Mouse (Mus musculus) liver, embryonic 15.5 days (tissue): ENCODE measurements around the gene Insrr. TPM values are rescaled to one million over a fixed set of nuclear protein-coding genes. Genes with fewer than 3 reads are reported as not detected.
A peak's percentile ranks its signal among the peaks of the same experiment; 100 is the strongest.

Experiments
- ATAC-seq: fragments of 200-750 bp; cut with Nextera tagmentation; 2 replicates; pipeline ENCODE4 v1.8.0; 2017; ENCODE audit warnings: moderate number of reproducible peaks, mild to moderate bottlenecking, moderate library complexity; ENCODE audit not compliant: insufficient read depth
- H3K27ac ChIP-seq: fragments of 300-500 bp; sonication (generic); replicated peaks from 2 replicates; pipeline ENCODE4 v1.5.1; 2015; ENCODE audit warnings: mild to moderate bottlenecking, inconsistent platforms
- H3K27me3 ChIP-seq: fragments of 300-500 bp; sonication (generic); 2 replicates; pipeline ENCODE4 v1.6.1; 2015; ENCODE audit warnings: mild to moderate bottlenecking, inconsistent platforms
- H3K36me3 ChIP-seq: fragments of 300-500 bp; sonication (generic); replicated peaks from 2 replicates; pipeline ENCODE4 v1.6.1; 2015; ENCODE audit warnings: moderate library complexity, mild to moderate bottlenecking, inconsistent platforms
- H3K4me1 ChIP-seq: fragments of 300-500 bp; sonication (generic); replicated peaks from 2 replicates; pipeline ENCODE4 v1.6.1; 2015; ENCODE audit warnings: inconsistent platforms
- H3K4me2 ChIP-seq: fragments of 300-500 bp; sonication (generic); 2 replicates; pipeline ENCODE4 v1.6.1; 2015; ENCODE audit warnings: moderate library complexity, mild to moderate bottlenecking, inconsistent platforms
- H3K4me3 ChIP-seq: fragments of 300-500 bp; sonication (generic); replicated peaks from 2 replicates; pipeline ENCODE4 v1.5.1; 2015; ENCODE audit warnings: mild to moderate bottlenecking, inconsistent platforms
- H3K9ac ChIP-seq: fragments of 300-500 bp; sonication (generic); 2 replicates; pipeline ENCODE4 v1.6.1; 2015; ENCODE audit warnings: moderate library complexity, mild to moderate bottlenecking, inconsistent platforms
- H3K9me3 ChIP-seq: fragments of 300-500 bp; sonication (generic); replicated peaks from 2 replicates; pipeline ENCODE4 v1.6.1; 2016; ENCODE audit warnings: inconsistent platforms
- WGBS: fragments of 180-500 bp; shearing (Covaris S2); methylation state at CpG from one replicate; pipeline ENCODE4 v1.1.7; 2015; ENCODE audit warnings: mixed read lengths; ENCODE audit not compliant: insufficient replicate concordance; 5-methylcytosine and 5-hydroxymethylcytosine counted together
- polyA plus RNA-seq: library from polyadenylated mRNA; unstranded; fragments of >200 nt; fragmentation: Nextera tagmentation; extraction: Ambion mirVana; gene quantifications from 2 replicates; pipeline ENCODE4 v1.2.1, GENCODE M21; 2015

Insrr gene
- polyA plus RNA-seq, 1 experiment from 2014 or later = 0.01 TPM

GRCm38 (mm10) chr3:87763683-87764289 is 33.0 kb upstream of the Insrr start:
- H3K27me3 ChIP-seq = peaks cover 35% of the 10 kb centered on the region
- peaks cover 19% of the 10 kb centered on the region; the same call in 1 of the 2 replicates for H3K4me1 ChIP-seq
- ATAC-seq = no peak
- no peak overlapping the region for H3K9ac ChIP-seq
- no peaks in the 10 kb centered on the region for H3K9me3 ChIP-seq
- 14% methylated on average over 15 of the region's 15 CpGs for WGBS
- H3K4me3 ChIP-seq = no peak overlapping the region
- H3K36me3 ChIP-seq = no peaks in the 10 kb centered on the region
- H3K4me2 ChIP-seq = peak overlapping the region; percentile 6; the same call in 1 of the 2 replicates
- peak overlapping the region; percentile 66 for H3K27ac ChIP-seq

- Histone ChIP-seq H3K27me3 (peaks cover 40% of the 10 kb centered on the region), H3K36me3 (no peaks in the 10 kb centered on the region), H3K9ac (no peak overlapping the region), H3K4me2 (peak overlapping the region; percentile 6; the same call in 1 of the 2 replicates), H3K4me3 (no peak overlapping the region), H3K4me1 (peaks cover 17% of the 10 kb centered on the region; the same call in 1 of the 2 replicates), H3K9me3 (no peaks in the 10 kb centered on the region), H3K27ac (peak overlapping the region; percentile 66)
- ATAC-seq = no peak
- 14% methylated on average over 10 of the region's 10 CpGs for WGBS
Observed at GRCm38 (mm10) chr3:87764506-87764905, 32.2 kb upstream of the Insrr start.

- peak; percentile 51 for ATAC-seq
- H3K27ac ChIP-seq = peak overlapping the region; percentile 66
- peaks cover 17% of the 10 kb centered on the region; the same call in 1 of the 2 replicates for H3K4me1 ChIP-seq
- no peak overlapping the region for H3K9ac ChIP-seq
- H3K36me3 ChIP-seq = no peaks in the 10 kb centered on the region
- peak overlapping the region; percentile 6; the same call in 1 of the 2 replicates for H3K4me2 ChIP-seq
- 10% methylated on average over 10 of the region's 10 CpGs for WGBS
- H3K9me3 ChIP-seq = no peaks in the 10 kb centered on the region
- H3K4me3 ChIP-seq = no peak overlapping the region
- H3K27me3 ChIP-seq = peaks cover 46% of the 10 kb centered on the region
Observed at GRCm38 (mm10) chr3:87765091-87765490, 31.7 kb upstream of the Insrr start.

- H3K9me3 ChIP-seq = no peaks in the 10 kb centered on the region
- H3K4me3 ChIP-seq = no peak overlapping the region
- peaks cover 50% of the 10 kb centered on the region for H3K27me3 ChIP-seq
- H3K27ac ChIP-seq = peak overlapping the region; percentile 66
- H3K36me3 ChIP-seq = no peaks in the 10 kb centered on the region
- no peak for ATAC-seq
- 0 out of 2 replicates have a peak overlapping the region, but pooled peaks have one; percentile 6 for H3K4me2 ChIP-seq
- H3K9ac ChIP-seq = no peak overlapping the region
- peaks cover 17% of the 10 kb centered on the region for H3K4me1 ChIP-seq
- WGBS = 47% methylated on average over 5 of the region's 5 CpGs
Observed at GRCm38 (mm10) chr3:87765631-87766283, 31.0 kb upstream of the Insrr start.

- Histone ChIP-seq H3K9ac (no peak overlapping the region), H3K27ac (peak overlapping the region; percentile 66; the same call in 1 of the 2 replicates), H3K9me3 (no peaks in the 10 kb centered on the region), H3K4me1 (peaks cover 17% of the 10 kb centered on the region), H3K4me3 (no peak overlapping the region), H3K27me3 (peaks cover 51% of the 10 kb centered on the region), H3K36me3 (no peaks in the 10 kb centered on the region), H3K4me2 (no peak overlapping the region)
- ATAC-seq = no peak
- 47% methylated on average over 3 of the region's 3 CpGs for WGBS
Observed at GRCm38 (mm10) chr3:87766284-87766667, 30.5 kb upstream of the Insrr start.

GRCm38 (mm10) chr3:87767764-87768163 is 29.0 kb upstream of the Insrr start:
- ATAC-seq = no peak
- peak overlapping the region; percentile 62 for H3K4me2 ChIP-seq
- 42% methylated on average over 8 of the region's 8 CpGs for WGBS
- H3K36me3 ChIP-seq = no peaks in the 10 kb centered on the region
- 0 out of 2 replicates have a peak overlapping the region, but pooled peaks have one; percentile 45 for H3K27ac ChIP-seq
- peaks cover 56% of the 10 kb centered on the region for H3K27me3 ChIP-seq
- peak overlapping the region; percentile 47 for H3K4me3 ChIP-seq
- peaks cover 12% of the 10 kb centered on the region for H3K4me1 ChIP-seq
- no peak overlapping the region for H3K9ac ChIP-seq
- no peaks in the 10 kb centered on the region for H3K9me3 ChIP-seq

GRCm38 (mm10) chr3:87768431-87768830 is 28.3 kb upstream of the Insrr start:
- peak overlapping the region; percentile 62 for H3K4me2 ChIP-seq
- no peaks in the 10 kb centered on the region for H3K9me3 ChIP-seq
- H3K27ac ChIP-seq = peak overlapping the region; percentile 45; the same call in 1 of the 2 replicates
- 20% methylated on average over 6 of the region's 6 CpGs for WGBS
- ATAC-seq = no peak
- H3K4me3 ChIP-seq = peak overlapping the region; percentile 47
- peaks cover 56% of the 10 kb centered on the region for H3K27me3 ChIP-seq
- H3K9ac ChIP-seq = no peak overlapping the region
- peaks cover 12% of the 10 kb centered on the region for H3K4me1 ChIP-seq
- H3K36me3 ChIP-seq = no peaks in the 10 kb centered on the region

- H3K27ac ChIP-seq = peak overlapping the region; percentile 45; the same call in 1 of the 2 replicates
- peak overlapping the region; percentile 62 for H3K4me2 ChIP-seq
- H3K9ac ChIP-seq = no peak overlapping the region
- ATAC-seq = peak; percentile 40
- no peaks in the 10 kb centered on the region for H3K9me3 ChIP-seq
- H3K4me1 ChIP-seq = peaks cover 12% of the 10 kb centered on the region
- H3K4me3 ChIP-seq = peak overlapping the region; percentile 47
- WGBS = 2% methylated on average over 37 of the region's 37 CpGs
- H3K27me3 ChIP-seq = peaks cover 56% of the 10 kb centered on the region
- no peaks in the 10 kb centered on the region for H3K36me3 ChIP-seq
Observed at GRCm38 (mm10) chr3:87768844-87769243, 27.9 kb upstream of the Insrr start.

- 60% methylated on average over 8 of the region's 8 CpGs for WGBS
- H3K9me3 ChIP-seq = no peaks in the 10 kb centered on the region
- no peak overlapping the region for H3K9ac ChIP-seq
- H3K36me3 ChIP-seq = no peaks in the 10 kb centered on the region
- H3K27me3 ChIP-seq = peaks cover 49% of the 10 kb centered on the region
- H3K27ac ChIP-seq = no peak overlapping the region
- peaks cover 12% of the 10 kb centered on the region for H3K4me1 ChIP-seq
- H3K4me2 ChIP-seq = no peak overlapping the region
- ATAC-seq = no peak
- H3K4me3 ChIP-seq = no peak overlapping the region
Observed at GRCm38 (mm10) chr3:87769506-87769905, 27.2 kb upstream of the Insrr start.

GRCm38 (mm10) chr3:87770280-87770679 is 26.5 kb upstream of the Insrr start:
- H3K9me3 ChIP-seq = no peaks in the 10 kb centered on the region
- H3K4me2 ChIP-seq = no peak overlapping the region
- peaks cover 42% of the 10 kb centered on the region for H3K27me3 ChIP-seq
- 1% methylated on average over 4 of the region's 4 CpGs for WGBS
- no peak overlapping the region for H3K4me3 ChIP-seq
- no peak overlapping the region for H3K27ac ChIP-seq
- H3K36me3 ChIP-seq = no peaks in the 10 kb centered on the region
- H3K4me1 ChIP-seq = peaks cover 5% of the 10 kb centered on the region
- no peak for ATAC-seq
- no peak overlapping the region for H3K9ac ChIP-seq

GRCm38 (mm10) chr3:87771088-87771487 is 25.7 kb upstream of the Insrr start:
- H3K4me2 ChIP-seq = no peak overlapping the region

More at GRCm38 (mm10) chr3:87771088-87771487, 25.7 kb upstream of the Insrr start:
- Histone ChIP-seq H3K4me1 (peaks cover 4% of the 10 kb centered on the region), H3K9me3 (no peaks in the 10 kb centered on the region), H3K9ac (no peak overlapping the region), H3K27ac (no peak overlapping the region), H3K36me3 (no peaks in the 10 kb centered on the region), H3K27me3 (peaks cover 37% of the 10 kb centered on the region), H3K4me3 (no peak overlapping the region)
- ATAC-seq = peak; percentile 51
- WGBS = 21% methylated on average over 6 of the region's 6 CpGs
